Mouse (Mus musculus) intestine, postnatal 0 days (tissue): Measurements from ENCODE around the gene Entpd7. TPM values are rescaled to one million over a fixed set of nuclear protein-coding genes. Genes with fewer than 3 reads are reported as not detected.
A peak's percentile ranks its signal among the peaks of the same experiment; 100 is the strongest.

Experiments used
- ATAC-seq: fragments of 200-750 bp; cut with Nextera tagmentation; 2 replicates; pipeline ENCODE4 v1.8.0; 2017; ENCODE audit warnings: mild to moderate bottlenecking, moderate TSS enrichment, moderate library complexity
- H3K27ac ChIP-seq: fragments of 300-500 bp; sonication (generic); 2 replicates; pipeline ENCODE4 v1.5.1; 2014; ENCODE audit warnings: mild to moderate bottlenecking, low read depth, low read length, moderate library complexity
- H3K27me3 ChIP-seq: fragments of 300-500 bp; sonication (generic); replicated peaks from 2 replicates; pipeline ENCODE4 v1.6.1; 2014; ENCODE audit warnings: low read length, mixed read lengths; ENCODE audit not compliant: control insufficient read depth, insufficient read depth
- H3K36me3 ChIP-seq: fragments of 300-500 bp; sonication (generic); 2 replicates; pipeline ENCODE4 v1.6.1; 2014; ENCODE audit warnings: mild to moderate bottlenecking, moderate library complexity; ENCODE audit not compliant: control insufficient read depth, insufficient read depth
- H3K4me1 ChIP-seq: fragments of 300-500 bp; sonication (generic); replicated peaks from 2 replicates; pipeline ENCODE4 v1.6.1; 2014; ENCODE audit warnings: antibody characterized with exemption, low read length, mixed read lengths; ENCODE audit not compliant: control insufficient read depth, insufficient read depth
- H3K4me2 ChIP-seq: fragments of 300-500 bp; sonication (generic); replicated peaks from 2 replicates; pipeline ENCODE4 v1.6.1; 2014; ENCODE audit warnings: low read depth, mild to moderate bottlenecking, moderate library complexity
- H3K4me3 ChIP-seq: fragments of 300-500 bp; sonication (generic); 2 replicates; pipeline ENCODE4 v1.5.1; 2014; ENCODE audit warnings: low read depth, low read length
- H3K9ac ChIP-seq: fragments of 300-500 bp; sonication (generic); 2 replicates; pipeline ENCODE4 v1.6.1; 2014; ENCODE audit warnings: mild to moderate bottlenecking, low read depth, low read length
- H3K9me3 ChIP-seq: fragments of 300-500 bp; sonication (generic); 2 replicates; pipeline ENCODE4 v1.6.1; 2016; ENCODE audit warnings: mixed run types; ENCODE audit not compliant: control insufficient read depth
- CTCF ChIP-seq: sonication (generic); IDR thresholded peaks from 2 replicates; pipeline ENCODE4 v1.5.1; 2016; ENCODE audit warnings: low read depth, mild to moderate bottlenecking, control low read depth, antibody characterized with exemption, moderate library complexity
- WGBS: fragments of 180-500 bp; shearing (Covaris S2); extraction: QIAGEN DNeasy Blood & Tissue Kit; methylation state at CpG from one replicate; pipeline ENCODE4 v1.1.7; 2014; 5-methylcytosine and 5-hydroxymethylcytosine counted together
- polyA plus RNA-seq: library from polyadenylated mRNA; unstranded; fragments of >200 nt; fragmentation: Nextera tagmentation; extraction: Ambion mirVana; gene quantifications from 2 replicates; pipeline ENCODE4 v1.2.1, GENCODE M21; 2015

Entpd7 gene
- polyA plus RNA-seq, 1 experiment from 2014 or later: 65.2 TPM

- Histone ChIP-seq H3K27me3 (no peaks in the 10 kb centered on the region), H3K4me1 (peaks cover 14% of the 10 kb centered on the region), H3K36me3 (no peaks in the 10 kb centered on the region; the same call in 1 of the 2 replicates), H3K27ac (peak overlapping the region; percentile 93), H3K4me3 (peak overlapping the region; percentile 88), H3K4me2 (peak overlapping the region; percentile 81), H3K9ac (peak overlapping the region; percentile 80), H3K9me3 (no peaks in the 10 kb centered on the region)
- WGBS: 2% methylated on average over 21 of the region's 21 CpGs
- TF ChIP-seq CTCF: no peak
- no peak for ATAC-seq
Observed at GRCm38 (mm10) chr19:43673513-43674315, 15.8 kb upstream of the Entpd7 start.

GRCm38 (mm10) chr19:43674316-43674689 is 15.2 kb upstream of the Entpd7 start:
- peak overlapping the region; percentile 81 for H3K4me2 ChIP-seq
- no peak for ATAC-seq
- H3K9me3 ChIP-seq: no peaks in the 10 kb centered on the region
- H3K27me3 ChIP-seq: no peaks in the 10 kb centered on the region
- peaks cover 14% of the 10 kb centered on the region for H3K4me1 ChIP-seq
- H3K27ac ChIP-seq: peak overlapping the region; percentile 93
- H3K36me3 ChIP-seq: no peaks in the 10 kb centered on the region; the same call in 1 of the 2 replicates
- H3K4me3 ChIP-seq: peak overlapping the region; percentile 88
- TF ChIP-seq CTCF: no peak
- peak overlapping the region; percentile 80 for H3K9ac ChIP-seq
- WGBS: under 1% methylated on average over 29 of the region's 29 CpGs

- H3K27me3 ChIP-seq: no peaks in the 10 kb centered on the region
- peaks cover 14% of the 10 kb centered on the region for H3K4me1 ChIP-seq
- TF ChIP-seq CTCF: peak; percentile 93
- no peaks in the 10 kb centered on the region; the same call in 1 of the 2 replicates for H3K36me3 ChIP-seq
- H3K9ac ChIP-seq: peak within 1 kb of the TSS; percentile 80
- peak within 1 kb of the TSS; percentile 93 for H3K27ac ChIP-seq
- H3K4me2 ChIP-seq: peak within 1 kb of the TSS; percentile 86
- peak; percentile 94 for ATAC-seq
- H3K4me3 ChIP-seq: peak within 1 kb of the TSS; percentile 88
- WGBS: under 1% methylated on average over 67 of the region's 79 CpGs
- no peaks in the 10 kb centered on the region for H3K9me3 ChIP-seq
Observed at GRCm38 (mm10) chr19:43674730-43675524, 14.5 kb upstream of the Entpd7 start, which contains the start of gene Slc25a28. Slc25a28 (minus strand) TSS chr19:43674881.

GRCm38 (mm10) chr19:43675525-43676400 is 13.7 kb upstream of the Entpd7 start:
- H3K4me3 ChIP-seq: peak overlapping the region; percentile 88
- H3K36me3 ChIP-seq: no peaks in the 10 kb centered on the region; the same call in 1 of the 2 replicates
- H3K27ac ChIP-seq: peak overlapping the region; percentile 93
- no peaks in the 10 kb centered on the region for H3K9me3 ChIP-seq
- 1% methylated on average over 43 of the region's 43 CpGs for WGBS
- peak; percentile 3 for ATAC-seq
- H3K9ac ChIP-seq: peak overlapping the region; percentile 58
- peaks cover 14% of the 10 kb centered on the region for H3K4me1 ChIP-seq
- no peak for TF ChIP-seq CTCF
- H3K4me2 ChIP-seq: peak overlapping the region; percentile 86
- no peaks in the 10 kb centered on the region for H3K27me3 ChIP-seq

GRCm38 (mm10) chr19:43678467-43679003 is 10.9 kb upstream of the Entpd7 start:
- H3K4me2 ChIP-seq: no peak overlapping the region

More at GRCm38 (mm10) chr19:43678467-43679003, 10.9 kb upstream of the Entpd7 start:
- no peak overlapping the region for H3K4me3 ChIP-seq
- no peak for ATAC-seq
- H3K9ac ChIP-seq: no peak overlapping the region
- no peaks in the 10 kb centered on the region for H3K9me3 ChIP-seq
- TF ChIP-seq CTCF: no peak
- no peak overlapping the region for H3K27ac ChIP-seq
- H3K27me3 ChIP-seq: no peaks in the 10 kb centered on the region
- no peaks in the 10 kb centered on the region; the same call in 1 of the 2 replicates for H3K36me3 ChIP-seq
- peaks cover 6% of the 10 kb centered on the region; the same call in 1 of the 2 replicates for H3K4me1 ChIP-seq
- 70% methylated on average over 8 of the region's 8 CpGs for WGBS
